Mouse (Mus musculus) embryonic facial prominence, embryonic 14.5 days (tissue): ENCODE measurements around the gene Nr6a1. TPM values are rescaled to one million over a fixed set of nuclear protein-coding genes. Genes with fewer than 3 reads are reported as not detected.

Source experiments
- ATAC-seq: fragments of 200-750 bp; cut with Nextera tagmentation; 2 replicates; pipeline ENCODE4 v1.8.0; 2017; ENCODE audit warnings: low read depth, moderate number of reproducible peaks, moderate TSS enrichment
- DNase-seq: peaks from one replicate; pipeline ENCODE4 v3.0.0-alpha.2; 2015; ENCODE audit warnings: low spot score
- H3K27ac ChIP-seq: fragments of 300-500 bp; sonication (generic); replicated peaks from 2 replicates; pipeline ENCODE4 v1.5.1; 2014; ENCODE audit warnings: low read depth, mild to moderate bottlenecking, low read length, moderate library complexity
- H3K27me3 ChIP-seq: fragments of 300-500 bp; sonication (generic); replicated peaks from 2 replicates; pipeline ENCODE4 v1.6.1; 2014; ENCODE audit warnings: low read length; ENCODE audit not compliant: control insufficient read depth, insufficient read depth
- H3K36me3 ChIP-seq: fragments of 300-500 bp; sonication (generic); 2 replicates; pipeline ENCODE4 v1.6.1; 2014; ENCODE audit warnings: low read length, mixed read lengths; ENCODE audit not compliant: control insufficient read depth, insufficient read depth
- H3K4me1 ChIP-seq: fragments of 300-500 bp; sonication (generic); 2 replicates; pipeline ENCODE4 v1.6.1; 2014; ENCODE audit warnings: antibody characterized with exemption, low read length; ENCODE audit not compliant: control insufficient read depth, insufficient read depth
- H3K4me2 ChIP-seq: fragments of 300-500 bp; sonication (generic); 2 replicates; pipeline ENCODE4 v1.6.1; 2014; ENCODE audit warnings: low read depth, mild to moderate bottlenecking, low read length, moderate library complexity, mixed read lengths
- H3K4me3 ChIP-seq: fragments of 300-500 bp; sonication (generic); 2 replicates; pipeline ENCODE4 v1.5.1; 2014; ENCODE audit warnings: low read depth, mild to moderate bottlenecking, low read length
- H3K9ac ChIP-seq: fragments of 300-500 bp; sonication (generic); 2 replicates; pipeline ENCODE4 v1.6.1; 2014; ENCODE audit warnings: low read depth, mild to moderate bottlenecking, low read length, moderate library complexity, mixed read lengths
- H3K9me3 ChIP-seq: fragments of 300-500 bp; sonication (generic); 2 replicates; pipeline ENCODE4 v1.6.1; 2016; ENCODE audit warnings: low read length; ENCODE audit not compliant: control insufficient read depth
- WGBS: fragments of 180-500 bp; shearing (Covaris S2); extraction: QIAGEN DNeasy Blood & Tissue Kit; methylation state at CpG from one replicate; pipeline ENCODE4 v1.1.7; 2014; 5-methylcytosine and 5-hydroxymethylcytosine counted together
- polyA plus RNA-seq: library from polyadenylated mRNA; unstranded; fragments of >200 nt; fragmentation: Nextera tagmentation; extraction: Ambion mirVana; gene quantifications from 2 replicates; pipeline ENCODE4 v1.2.1, GENCODE M21; 2014

Gene Nr6a1
- polyA plus RNA-seq, 1 experiment from 2014 or later: 1.7 TPM

DNA sequence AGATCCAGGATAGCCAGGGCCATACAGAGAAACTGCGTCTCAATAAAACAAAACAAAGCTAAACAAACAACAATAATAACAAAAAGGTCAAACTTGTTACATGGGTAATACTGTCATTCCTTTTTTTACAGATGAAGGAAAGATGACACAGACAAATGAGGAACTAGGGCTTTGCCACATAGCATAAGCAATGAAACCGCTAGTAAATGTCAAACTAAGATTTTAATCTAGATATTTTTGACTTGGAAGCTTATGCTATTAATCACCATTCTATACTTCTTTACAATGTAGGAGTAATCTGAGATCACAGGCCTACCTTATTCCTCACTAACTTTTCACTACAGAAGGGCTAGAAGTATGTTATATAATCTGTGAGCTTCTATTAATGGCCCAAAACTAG, 150.2 kb downstream of the Nr6a1 start:
- H3K27me3 ChIP-seq: no peaks in the 10 kb centered on the region
- peaks cover 3% of the 10 kb centered on the region; the same call in 1 of the 2 replicates for H3K4me1 ChIP-seq
- H3K9me3 ChIP-seq: no peaks in the 10 kb centered on the region
- H3K27ac ChIP-seq: no peak overlapping the region
- 78% methylated on average over 2 of the region's 2 CpGs for WGBS
- H3K4me2 ChIP-seq: no peak overlapping the region
- no peak for ATAC-seq
- no peaks in the 10 kb centered on the region for H3K36me3 ChIP-seq
- no peak overlapping the region for H3K9ac ChIP-seq
- no peak for DNase-seq
- H3K4me3 ChIP-seq: no peak overlapping the region

DNA sequence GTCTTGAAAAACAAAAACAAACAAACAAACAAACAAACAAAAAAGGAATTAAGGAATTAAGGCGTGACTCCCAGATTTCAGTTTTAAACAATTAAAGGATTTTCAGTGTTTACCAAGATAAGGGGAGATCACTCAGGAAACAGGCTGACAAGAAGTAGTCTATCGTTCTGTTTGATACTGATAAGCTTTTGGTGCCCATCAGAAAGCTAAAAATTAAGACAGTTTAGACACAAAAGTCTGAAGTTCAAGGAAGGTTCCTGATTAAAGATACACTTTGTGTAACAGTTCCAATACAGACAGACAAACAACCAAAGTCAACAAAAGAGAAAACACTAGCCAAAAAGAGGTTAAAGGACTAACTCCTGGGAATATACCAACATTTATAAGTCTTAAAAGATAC, 152.6 kb downstream of the Nr6a1 start:
- ATAC-seq: no peak

DNA sequence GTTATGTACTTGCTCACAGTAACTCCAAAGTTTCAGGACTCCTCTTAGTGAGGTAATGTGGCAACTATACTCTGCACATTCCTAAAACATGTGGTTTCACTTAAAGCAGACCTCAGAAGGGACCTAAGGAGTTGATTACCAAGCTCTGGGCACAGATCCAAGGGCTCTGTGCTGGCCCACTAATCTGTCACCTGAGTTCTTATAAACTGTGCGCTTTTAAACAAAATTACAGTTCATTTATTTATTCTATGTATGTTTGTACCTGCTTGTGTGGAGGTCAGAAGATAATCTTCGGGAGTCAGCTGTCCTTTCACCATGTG, 156.1 kb downstream of the Nr6a1 start:
- peak; percentile 93 for DNase-seq

More for the DNA sequence above, 152.6 kb downstream of the Nr6a1 start:
- no peaks in the 10 kb centered on the region for H3K36me3 ChIP-seq
- no peak overlapping the region for H3K27ac ChIP-seq
- H3K9ac ChIP-seq: no peak overlapping the region
- no peak for DNase-seq
- H3K27me3 ChIP-seq: no peaks in the 10 kb centered on the region
- 89% methylated on average over 2 of the region's 2 CpGs for WGBS
- no peaks in the 10 kb centered on the region for H3K9me3 ChIP-seq
- H3K4me2 ChIP-seq: no peak overlapping the region
- no peak overlapping the region for H3K4me3 ChIP-seq
- H3K4me1 ChIP-seq: peaks cover 15% of the 10 kb centered on the region; the same call in 1 of the 2 replicates

DNA sequence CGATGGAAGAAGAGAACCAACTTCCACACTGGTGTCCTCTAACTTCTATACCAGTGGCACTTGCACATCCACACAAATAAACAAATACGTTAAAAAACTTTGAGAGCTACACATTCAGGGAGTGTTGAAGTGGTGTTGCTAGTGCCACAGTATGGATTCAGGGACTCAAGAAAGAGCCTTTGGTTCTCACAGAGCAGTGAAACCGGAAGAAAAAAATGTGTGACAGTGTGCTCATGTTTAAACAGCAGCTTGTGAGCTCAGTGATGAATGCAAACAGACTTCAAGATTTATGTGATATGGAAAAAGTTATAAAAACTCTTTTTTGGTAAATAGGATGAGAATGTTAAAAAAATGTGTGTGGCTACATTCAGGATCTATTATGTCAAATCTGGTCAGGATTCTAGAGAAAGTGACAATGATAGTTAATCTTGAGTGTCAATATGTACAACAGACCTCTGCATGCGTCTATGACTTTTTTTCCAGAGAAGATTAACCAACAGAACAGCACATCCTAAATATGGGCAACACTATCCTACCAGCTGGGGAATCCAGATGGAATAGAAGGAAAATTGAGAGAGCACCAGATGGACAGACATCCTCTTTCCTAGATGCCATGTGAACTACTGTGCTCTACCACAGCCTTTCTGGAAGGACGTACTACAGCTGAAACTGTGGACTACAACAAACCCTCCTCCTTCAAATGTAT, 156.6 kb downstream of the Nr6a1 start:
- Histone ChIP-seq H3K27me3 (no peaks in the 10 kb centered on the region), H3K9me3 (no peaks in the 10 kb centered on the region), H3K4me3 (no peak overlapping the region), H3K27ac (peak overlapping the region; percentile 13), H3K36me3 (no peaks in the 10 kb centered on the region), H3K9ac (no peak overlapping the region), H3K4me2 (no peak overlapping the region), H3K4me1 (peaks cover 22% of the 10 kb centered on the region; the same call in 1 of the 2 replicates)
- no peak for DNase-seq
- no peak for ATAC-seq
- 40% methylated on average over 5 of the region's 5 CpGs for WGBS

More for the DNA sequence above, 156.1 kb downstream of the Nr6a1 start:
- Histone ChIP-seq H3K4me2 (no peak overlapping the region), H3K9ac (no peak overlapping the region), H3K27ac (peak overlapping the region; percentile 13; the same call in 1 of the 2 replicates), H3K9me3 (no peaks in the 10 kb centered on the region), H3K4me1 (peaks cover 22% of the 10 kb centered on the region; the same call in 1 of the 2 replicates), H3K36me3 (no peaks in the 10 kb centered on the region), H3K4me3 (no peak overlapping the region), H3K27me3 (no peaks in the 10 kb centered on the region)
- 26% methylated on average over 2 of the region's 2 CpGs for WGBS
- ATAC-seq: peak; percentile 94

DNA sequence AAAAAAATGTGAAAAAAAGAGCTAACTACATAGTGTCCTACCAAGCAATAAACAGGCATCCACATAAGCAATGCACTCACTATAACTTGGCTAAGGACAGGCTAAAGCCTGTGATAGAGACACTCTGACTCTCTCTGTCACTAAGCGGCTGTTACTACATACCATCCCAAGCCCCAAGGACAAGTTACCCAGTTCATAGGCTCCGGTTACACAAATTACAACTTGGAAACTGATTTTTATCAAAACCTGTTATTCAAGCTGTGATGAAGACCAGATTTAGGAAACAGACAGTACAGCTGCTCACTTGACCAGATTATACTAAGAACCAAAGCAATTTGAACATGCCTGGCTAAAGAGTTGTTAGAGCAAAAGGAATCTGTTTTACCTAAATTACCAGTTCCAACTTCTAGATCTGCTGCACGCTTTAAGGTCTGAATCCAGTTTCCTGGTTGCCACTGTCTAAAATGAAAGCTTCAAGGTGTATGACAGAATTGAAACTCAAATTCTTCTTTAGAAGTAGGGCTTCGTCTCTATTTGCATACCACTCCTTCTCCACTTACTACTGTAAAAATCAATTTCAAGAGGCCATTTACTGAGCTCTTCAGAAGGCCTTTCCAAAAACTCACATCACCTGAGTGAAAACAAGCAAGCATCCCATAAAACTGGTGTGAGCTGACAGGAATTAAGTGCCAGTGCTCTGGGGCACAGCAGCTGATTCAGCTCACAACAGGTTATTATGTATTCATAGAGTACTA, 160.1 kb downstream of the Nr6a1 start:
- H3K4me1 ChIP-seq: peaks cover 22% of the 10 kb centered on the region; the same call in 1 of the 2 replicates
- no peak overlapping the region for H3K27ac ChIP-seq
- WGBS: 31% methylated on average over 4 of the region's 4 CpGs
- no peaks in the 10 kb centered on the region for H3K36me3 ChIP-seq
- ATAC-seq (peak; percentile 53; the same call in 1 of the 2 replicates), DNase-seq (peak; percentile 55)
- H3K9me3 ChIP-seq: no peaks in the 10 kb centered on the region
- no peak overlapping the region for H3K4me2 ChIP-seq
- H3K27me3 ChIP-seq: no peaks in the 10 kb centered on the region
- no peak overlapping the region for H3K9ac ChIP-seq
- no peak overlapping the region for H3K4me3 ChIP-seq

DNA sequence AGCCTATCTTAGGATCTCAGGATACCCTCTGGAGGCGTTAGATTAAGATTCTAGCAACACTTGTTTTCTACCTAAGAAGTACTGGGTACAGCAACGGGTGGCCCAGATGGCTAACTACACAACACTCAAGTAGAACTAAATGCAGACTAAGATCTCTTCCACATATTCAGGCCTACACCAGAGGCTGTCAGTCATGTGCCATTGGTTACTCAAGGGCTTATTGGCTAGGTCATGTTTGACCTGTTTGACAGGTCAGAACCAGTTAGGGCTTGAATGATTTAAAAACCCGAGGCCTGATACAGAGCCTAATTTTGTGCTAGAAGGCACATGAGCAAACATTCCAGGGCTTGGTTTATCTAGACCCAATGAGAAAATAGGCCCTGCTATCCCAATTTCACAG, 187.6 kb downstream of the Nr6a1 start:
- no peaks in the 10 kb centered on the region for H3K36me3 ChIP-seq
- no peak for ATAC-seq
- no peak overlapping the region for H3K9ac ChIP-seq
- no peak for DNase-seq
- no peak overlapping the region for H3K27ac ChIP-seq
- no peak overlapping the region for H3K4me2 ChIP-seq
- no peaks in the 10 kb centered on the region for H3K4me1 ChIP-seq
- 76% methylated on average over 3 of the region's 3 CpGs for WGBS
- H3K27me3 ChIP-seq: no peaks in the 10 kb centered on the region
- H3K4me3 ChIP-seq: no peak overlapping the region
- no peaks in the 10 kb centered on the region for H3K9me3 ChIP-seq

DNA sequence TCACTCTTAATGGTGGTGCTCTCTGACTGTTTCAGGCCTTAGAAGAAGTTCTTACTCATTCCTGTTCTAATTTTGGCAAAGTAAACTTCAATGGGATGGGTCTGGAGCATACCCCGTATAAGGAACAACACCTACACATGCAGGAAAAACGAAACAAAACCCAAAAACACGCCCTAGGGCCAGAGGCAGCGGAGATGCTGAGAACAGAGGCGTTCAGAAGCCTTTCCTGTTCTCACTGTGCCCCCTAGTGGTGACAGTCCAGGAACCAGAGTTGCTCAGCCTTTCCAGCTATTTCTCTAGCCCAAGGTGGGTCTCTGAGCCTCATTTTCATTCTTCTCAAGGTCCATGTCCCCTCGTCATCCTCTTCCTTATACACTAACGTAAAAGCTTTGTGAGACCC, 188.1 kb downstream of the Nr6a1 start:
- peak; percentile 74 for ATAC-seq
- Histone ChIP-seq H3K27ac (no peak overlapping the region), H3K4me3 (no peak overlapping the region), H3K36me3 (no peaks in the 10 kb centered on the region), H3K27me3 (no peaks in the 10 kb centered on the region), H3K9me3 (no peaks in the 10 kb centered on the region), H3K4me2 (no peak overlapping the region), H3K9ac (no peak overlapping the region), H3K4me1 (no peaks in the 10 kb centered on the region)
- peak; percentile 88 for DNase-seq
- 11% methylated on average over 7 of the region's 7 CpGs for WGBS

DNA sequence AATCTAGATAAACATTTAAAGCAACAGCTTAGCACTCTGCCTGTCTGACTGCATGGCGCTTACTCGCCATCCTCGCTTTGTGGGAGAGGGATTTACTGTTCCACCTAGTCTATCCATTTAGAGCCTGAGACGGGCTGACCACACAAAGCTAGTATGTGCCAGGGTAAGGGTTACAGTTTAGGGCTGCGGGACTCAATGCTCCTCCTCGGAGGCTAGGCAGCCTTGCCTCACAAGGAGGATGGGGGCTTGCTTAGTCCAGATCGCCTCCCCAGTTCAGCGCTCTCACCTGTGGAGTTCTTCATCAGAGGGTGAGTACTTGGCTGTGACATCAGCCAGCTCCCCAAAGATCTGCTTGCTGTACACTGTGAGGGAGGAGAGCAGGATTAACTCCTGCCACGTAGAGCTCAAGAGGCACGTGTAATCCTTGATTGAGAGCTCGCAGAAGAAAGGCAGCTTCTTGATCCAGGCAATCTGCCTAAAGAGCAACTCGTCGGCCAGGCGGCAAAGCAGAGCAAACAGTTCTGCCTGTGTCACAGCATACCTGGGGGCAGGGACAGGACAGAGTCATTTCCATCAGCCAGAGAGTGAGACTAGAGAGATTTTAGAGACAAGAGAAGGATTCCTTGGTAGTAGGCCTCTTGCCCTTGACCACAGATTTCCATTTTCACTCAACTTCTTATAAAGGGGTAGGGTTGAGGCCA, 188.7 kb downstream of the Nr6a1 start:
- no peak overlapping the region for H3K9ac ChIP-seq
- DNase-seq (no peak), ATAC-seq (no peak)
- no peaks in the 10 kb centered on the region for H3K27me3 ChIP-seq
- WGBS: 77% methylated on average over 14 of the region's 14 CpGs
- H3K4me3 ChIP-seq: no peak overlapping the region
- no peak overlapping the region for H3K4me2 ChIP-seq
- H3K27ac ChIP-seq: no peak overlapping the region
- no peaks in the 10 kb centered on the region for H3K4me1 ChIP-seq
- H3K36me3 ChIP-seq: no peaks in the 10 kb centered on the region
- no peaks in the 10 kb centered on the region for H3K9me3 ChIP-seq
